Mouse (Mus musculus) thymus, adult 2 months (tissue): ENCODE results near the gene Aars. TPM values are rescaled to one million over a fixed set of nuclear protein-coding genes. Genes with fewer than 3 reads are reported as not detected.
A peak's percentile ranks its signal among the peaks of the same experiment; 100 is the strongest.

ENCODE experiments used
- DNase-seq: peaks from one replicate; pipeline ENCODE4 v3.0.0; 2021
- H3K27ac ChIP-seq: fragments of 200-500 bp; 2 replicates; pipeline ENCODE4 v1.5.1; 2012; ENCODE audit warnings: low read length, control low read depth; ENCODE audit not compliant: control insufficient read depth, insufficient read depth
- H3K27me3 ChIP-seq: fragments of 200-500 bp; 2 replicates; pipeline ENCODE4 v1.6.1; 2012; ENCODE audit warnings: mild to moderate bottlenecking, low read length, moderate library complexity, mixed read lengths; ENCODE audit not compliant: control insufficient read depth, insufficient read depth
- H3K36me3 ChIP-seq: fragments of 200-500 bp; 2 replicates; pipeline ENCODE4 v1.6.1; 2012; ENCODE audit warnings: mild to moderate bottlenecking, low read length, moderate library complexity; ENCODE audit not compliant: control insufficient read depth, insufficient read depth
- H3K4me1 ChIP-seq: fragments of 200-500 bp; replicated peaks from 2 replicates; pipeline ENCODE4 v1.6.1; 2012; ENCODE audit warnings: low read length; ENCODE audit not compliant: control insufficient read depth, insufficient read depth
- H3K4me3 ChIP-seq: fragments of 200-500 bp; 2 replicates; pipeline ENCODE4 v1.5.1; 2012; ENCODE audit warnings: mild to moderate bottlenecking, low read length, control low read depth, moderate library complexity; ENCODE audit not compliant: control insufficient read depth, insufficient read depth
- CTCF ChIP-seq: fragments of 200-500 bp; IDR thresholded peaks from 2 replicates; pipeline ENCODE4 v1.5.1; 2012; ENCODE audit warnings: mild to moderate bottlenecking, control low read depth, low read length, moderate library complexity, borderline replicate concordance; ENCODE audit not compliant: control insufficient read depth, poor library complexity, insufficient read depth; ENCODE audit errors: extremely low read depth
- POLR2A ChIP-seq: fragments of 200-500 bp; IDR thresholded peaks from 2 replicates; pipeline ENCODE4 v1.6.1; 2012; ENCODE audit warnings: mild to moderate bottlenecking, low read length, control low read depth, moderate library complexity; ENCODE audit not compliant: control insufficient read depth, poor library complexity, insufficient read depth; ENCODE audit errors: extremely low read depth
- WGBS: fragments of 180-500 bp; shearing (Covaris S2); methylation state at CpG from one replicate; pipeline ENCODE4 v1.1.7; 2018; 5-methylcytosine and 5-hydroxymethylcytosine counted together
- polyA plus RNA-seq: library from polyadenylated mRNA; depleted of rRNA; stranded (reverse); fragments of >200 nt; gene quantifications from 2 replicates; pipeline ENCODE4 v1.2.3, GENCODE M21; 2012

Aars gene
- polyA plus RNA-seq, 1 experiment = 27.4 TPM

DNA sequence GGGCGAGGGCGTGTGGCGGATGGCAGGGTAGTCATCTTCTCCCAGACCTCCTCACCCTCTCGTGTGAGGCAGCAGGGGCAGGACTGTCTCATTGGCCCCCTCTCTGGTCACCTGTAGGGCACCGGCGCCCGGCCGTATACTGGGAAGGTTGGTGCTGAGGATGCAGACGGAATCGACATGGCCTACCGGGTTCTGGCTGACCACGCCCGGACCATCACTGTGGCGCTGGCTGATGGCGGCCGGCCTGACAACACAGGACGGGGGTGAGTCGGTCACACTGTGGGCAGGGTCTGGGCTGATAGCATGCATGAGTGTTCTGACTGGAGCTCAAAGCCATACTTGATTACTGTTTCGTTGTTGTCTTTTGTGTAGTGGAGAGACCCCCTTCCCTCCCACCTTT lies 9.6 kb downstream of the Aars start:
- no peak for DNase-seq
- Histone ChIP-seq H3K4me3 (no peak overlapping the region), H3K27me3 (no peaks in the 10 kb centered on the region), H3K4me1 (no peaks in the 10 kb centered on the region), H3K27ac (no peak overlapping the region), H3K36me3 (peaks cover 84% of the 10 kb centered on the region)
- 97% methylated on average over 19 of the region's 19 CpGs for WGBS
- no peak for TF ChIP-seq CTCF
- TF ChIP-seq POLR2A = no peak

DNA sequence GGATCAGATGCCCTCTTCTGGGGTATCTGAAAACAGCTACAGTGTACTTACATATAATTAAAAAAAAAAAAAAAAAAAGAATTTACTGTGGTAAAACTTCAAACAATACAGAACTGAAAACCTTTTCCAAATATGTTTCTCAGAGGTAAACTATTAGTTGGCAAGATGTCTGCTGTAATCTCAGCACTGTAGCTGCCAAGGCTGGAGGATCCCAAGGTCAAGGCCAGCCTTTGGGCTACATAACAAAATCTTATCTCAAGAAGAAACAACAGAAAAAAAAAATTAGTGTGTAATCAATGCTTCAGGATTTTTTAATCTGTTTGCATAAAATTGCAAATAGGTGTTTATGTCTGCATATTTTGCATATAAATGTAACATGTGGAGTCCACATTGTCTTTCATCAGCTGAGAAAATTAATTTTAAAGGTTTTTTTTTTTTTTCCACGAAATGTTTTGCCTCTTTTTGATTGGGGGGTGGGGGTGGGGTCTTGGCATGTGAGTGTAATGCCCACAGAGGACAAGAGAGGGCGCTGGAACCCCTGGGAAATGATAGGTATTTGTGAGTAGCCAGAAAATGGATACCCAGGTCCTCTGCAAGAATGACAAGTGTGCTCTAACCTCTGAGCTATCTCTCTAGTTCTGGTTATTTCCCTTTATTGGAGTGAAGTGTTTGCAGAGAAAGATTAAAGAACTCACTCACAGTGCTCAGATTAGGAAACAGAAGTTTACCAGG lies 11.2 kb downstream of the Aars start:
- Histone ChIP-seq H3K4me3 (no peak overlapping the region), H3K27me3 (no peaks in the 10 kb centered on the region), H3K27ac (no peak overlapping the region), H3K36me3 (peaks cover 92% of the 10 kb centered on the region), H3K4me1 (no peaks in the 10 kb centered on the region)
- no peak for DNase-seq
- 62% methylated on average over 2 of the region's 2 CpGs for whole genome bisulfite sequencing
- TF ChIP-seq CTCF (no peak), POLR2A (no peak)

DNA sequence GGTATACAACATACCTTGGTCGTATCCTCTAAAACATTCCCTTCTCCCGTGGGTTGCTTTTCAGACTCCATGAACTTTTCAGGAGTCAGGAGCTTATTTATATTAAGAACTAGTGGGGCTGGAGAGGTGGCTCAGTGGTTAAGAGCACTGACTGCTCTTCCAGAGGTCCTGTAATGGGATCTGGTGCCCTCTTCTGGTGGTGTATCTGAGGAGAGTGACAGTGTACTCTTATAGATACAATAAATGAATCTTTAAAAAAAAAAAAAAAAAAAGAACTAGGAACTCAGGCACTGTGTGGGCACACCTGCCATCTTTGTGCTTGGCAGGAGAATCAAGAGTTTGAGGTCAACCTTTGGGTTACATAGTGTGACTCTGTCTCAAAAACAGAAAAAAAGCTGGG lies 15.8 kb downstream of the Aars start:
- Histone ChIP-seq H3K4me3 (no peak overlapping the region), H3K27ac (no peak overlapping the region), H3K4me1 (no peaks in the 10 kb centered on the region), H3K27me3 (no peaks in the 10 kb centered on the region), H3K36me3 (peaks cover 78% of the 10 kb centered on the region)
- no peak for TF ChIP-seq POLR2A
- TF ChIP-seq CTCF = no peak
- DNase-seq = peak; percentile 39
- WGBS = 99% methylated on average over 2 of the region's 2 CpGs

DNA sequence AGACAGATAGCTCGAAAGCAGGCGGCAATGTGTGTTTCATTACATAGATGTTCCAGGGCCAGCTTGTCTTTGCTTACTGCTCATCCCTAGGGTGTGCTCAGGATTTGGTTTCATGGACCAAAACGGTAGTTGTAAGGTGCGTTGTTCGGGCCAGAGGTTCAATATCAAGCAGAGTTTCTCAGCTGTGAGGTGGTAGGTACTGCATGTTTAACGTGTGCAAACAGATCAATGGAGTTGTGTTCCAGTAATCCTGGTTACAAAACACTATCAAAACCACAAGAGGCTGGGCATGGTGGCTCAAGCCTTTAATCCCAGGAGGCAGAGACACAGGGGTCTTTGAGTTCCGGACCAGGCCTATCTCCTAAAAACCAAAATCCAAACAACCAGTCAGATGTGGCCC lies 16.2 kb downstream of the Aars start:
- no peak for TF ChIP-seq POLR2A
- TF ChIP-seq CTCF = no peak
- DNase-seq = no peak
- H3K27ac ChIP-seq = no peak overlapping the region
- H3K4me1 ChIP-seq = no peaks in the 10 kb centered on the region
- no peaks in the 10 kb centered on the region for H3K27me3 ChIP-seq
- no peak overlapping the region for H3K4me3 ChIP-seq
- H3K36me3 ChIP-seq = peaks cover 76% of the 10 kb centered on the region
- 98% methylated on average over 7 of the region's 7 CpGs for WGBS

DNA sequence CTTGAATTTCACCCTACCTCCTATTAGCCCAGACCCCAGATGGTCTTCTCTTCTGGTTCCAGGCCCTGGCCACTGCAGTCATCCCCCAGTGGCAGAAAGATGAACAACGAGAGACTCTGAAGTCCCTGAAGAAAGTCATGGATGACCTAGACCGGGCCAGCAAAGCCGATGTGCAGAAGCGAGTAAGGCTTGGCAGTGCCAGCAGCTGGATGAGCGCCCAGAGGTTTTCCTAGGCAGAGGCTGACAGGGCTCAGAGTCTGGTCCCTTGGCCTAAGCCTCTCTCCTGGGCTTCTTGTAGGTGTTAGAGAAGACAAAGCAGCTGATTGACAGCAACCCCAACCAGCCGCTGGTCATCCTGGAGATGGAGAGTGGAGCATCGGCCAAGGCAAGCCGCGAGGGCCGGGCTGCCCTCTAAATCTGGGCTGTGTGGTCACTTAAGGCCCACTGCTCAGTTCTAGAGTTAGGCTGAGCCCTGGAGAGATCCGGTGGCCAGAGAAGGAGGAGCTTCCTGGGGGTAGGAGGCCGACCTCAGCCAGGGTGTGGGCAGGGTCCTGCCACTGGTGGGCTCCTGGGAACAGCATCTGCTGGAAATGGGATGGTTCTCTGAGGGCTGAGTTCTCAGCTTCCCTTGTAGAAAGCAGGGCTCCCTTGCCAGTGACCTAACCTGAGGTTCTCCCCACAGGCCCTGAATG lies 21.0 kb downstream of the Aars start:
- peaks cover 5% of the 10 kb centered on the region for H3K4me1 ChIP-seq
- no peaks in the 10 kb centered on the region for H3K27me3 ChIP-seq
- no peak overlapping the region for H3K27ac ChIP-seq
- peaks cover 40% of the 10 kb centered on the region for H3K36me3 ChIP-seq
- H3K4me3 ChIP-seq = no peak overlapping the region
- TF ChIP-seq POLR2A (no peak), CTCF (no peak)
- WGBS = 95% methylated on average over 12 of the region's 12 CpGs
- no peak for DNase-seq

- TF ChIP-seq POLR2A (no peak), CTCF (no peak)
- DNase-seq = no peak
- no peak overlapping the region for H3K27ac ChIP-seq
- peaks cover 30% of the 10 kb centered on the region for H3K36me3 ChIP-seq
- 95% methylated on average over 17 of the region's 17 CpGs for WGBS
- no peaks in the 10 kb centered on the region for H3K27me3 ChIP-seq
- no peak overlapping the region for H3K4me3 ChIP-seq
- peaks cover 5% of the 10 kb centered on the region for H3K4me1 ChIP-seq
Observed at GRCm38 (mm10) chr8:111055031-111055634, 22.2 kb downstream of the Aars start.

GRCm38 (mm10) chr8:111055661-111056060 lies 22.7 kb downstream of the Aars start:
- 97% methylated on average over 2 of the region's 2 CpGs for WGBS
- H3K36me3 ChIP-seq = peaks cover 24% of the 10 kb centered on the region
- TF ChIP-seq CTCF (no peak), POLR2A (no peak)

More at GRCm38 (mm10) chr8:111055661-111056060, 22.7 kb downstream of the Aars start:
- H3K4me1 ChIP-seq = peaks cover 5% of the 10 kb centered on the region
- H3K27me3 ChIP-seq = no peaks in the 10 kb centered on the region
- no peak overlapping the region for H3K4me3 ChIP-seq
- no peak overlapping the region for H3K27ac ChIP-seq
- DNase-seq = no peak
